Mouse (Mus musculus) brain, embryonic 14.5 days (tissue): ENCODE data around the gene Xpo4.

Experiments
- CTCF ChIP-seq: fragments of 200-500 bp; IDR thresholded peaks from 2 replicates; pipeline ENCODE4 v1.5.1; 2012; ENCODE audit warnings: inconsistent platforms, mild to moderate bottlenecking, moderate library complexity, borderline replicate concordance; ENCODE audit not compliant: insufficient read depth, insufficient read length; ENCODE audit errors: extremely low read depth
- POLR2A ChIP-seq: fragments of 200-500 bp; IDR thresholded peaks from 2 replicates; pipeline ENCODE4 v1.6.1; 2012; ENCODE audit warnings: mild to moderate bottlenecking, inconsistent platforms, borderline replicate concordance; ENCODE audit not compliant: poor library complexity, insufficient read depth, insufficient read length, severe bottlenecking; ENCODE audit errors: extremely low read depth

DNA sequence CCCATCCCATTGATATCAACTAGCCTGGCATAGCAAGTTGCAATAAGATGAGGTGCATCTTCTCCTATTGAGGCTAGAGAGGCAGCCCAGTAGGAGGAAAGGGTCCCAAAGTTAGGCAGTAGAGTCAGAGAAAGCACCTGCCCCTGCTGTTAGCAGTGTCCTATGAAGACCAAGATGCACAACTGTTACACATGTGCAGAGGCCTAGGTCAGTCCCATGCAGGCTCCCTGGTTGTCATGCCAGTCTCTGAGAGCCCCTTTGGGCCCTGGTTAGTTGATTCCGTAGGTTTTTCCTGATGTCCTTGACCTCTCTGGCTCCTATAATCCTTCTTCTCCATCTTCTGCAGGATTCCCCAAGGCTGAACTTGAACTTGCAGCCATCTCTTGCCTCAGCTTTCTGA, 14.3 kb upstream of the Xpo4 start:
- TF ChIP-seq CTCF, result no peak
- TF ChIP-seq POLR2A, result no peak
